Mouse (Mus musculus): Measurements from ENCODE around the gene Htr6.

GRCm38 (mm10) chr4:139078726-139079125 is 3.4 kb upstream of the Htr6 start:
- TF ChIP-seq POLR2A (IDR thresholded peaks at IDR 0.05; ENCODE audit: control insufficient read depth, extremely low read depth, insufficient read depth, low read length, poor library complexity) (no peak), CTCF (IDR thresholded peaks at IDR 0.05; ENCODE audit: borderline replicate concordance, control insufficient read depth, extremely low read depth, insufficient read depth, low read length, poor library complexity) (no peak)
